Mouse (Mus musculus) forebrain, embryonic 12.5 days (tissue): ENCODE results near the gene Ppp1r21. TPM values are rescaled to one million over a fixed set of nuclear protein-coding genes. Genes with fewer than 3 reads are reported as not detected.

Source experiments
- ATAC-seq: fragments of 200-750 bp; cut with Nextera tagmentation; 2 replicates; pipeline ENCODE4 v1.8.0; 2017; ENCODE audit warnings: moderate TSS enrichment; ENCODE audit not compliant: low FRiP score
- H3K27ac ChIP-seq: fragments of 300-500 bp; sonication (generic); 2 replicates; pipeline ENCODE4 v1.5.1; 2016; ENCODE audit warnings: mild to moderate bottlenecking
- H3K27me3 ChIP-seq: fragments of 300-500 bp; sonication (generic); 2 replicates; pipeline ENCODE4 v1.6.1; 2016; ENCODE audit warnings: mild to moderate bottlenecking
- H3K36me3 ChIP-seq: fragments of 300-500 bp; sonication (generic); replicated peaks from 2 replicates; pipeline ENCODE4 v1.6.1; 2016; ENCODE audit warnings: mild to moderate bottlenecking
- H3K4me1 ChIP-seq: fragments of 300-500 bp; sonication (generic); 2 replicates; pipeline ENCODE4 v1.6.1; 2016
- H3K4me2 ChIP-seq: fragments of 300-500 bp; sonication (generic); 2 replicates; pipeline ENCODE4 v1.6.1; 2016; ENCODE audit warnings: mild to moderate bottlenecking, moderate library complexity
- H3K4me3 ChIP-seq: fragments of 300-500 bp; sonication (generic); replicated peaks from 2 replicates; pipeline ENCODE4 v1.5.1; 2016; ENCODE audit warnings: mild to moderate bottlenecking
- H3K9ac ChIP-seq: fragments of 300-500 bp; sonication (generic); 2 replicates; pipeline ENCODE4 v1.6.1; 2016; ENCODE audit warnings: mild to moderate bottlenecking
- H3K9me3 ChIP-seq: fragments of 300-500 bp; sonication (generic); 2 replicates; pipeline ENCODE4 v1.6.1; 2016
- WGBS: fragments of 180-500 bp; shearing (Covaris S2); methylation state at CpG from one replicate; pipeline ENCODE4 v1.1.7; 2016; 5-methylcytosine and 5-hydroxymethylcytosine counted together
- polyA plus RNA-seq: library from polyadenylated mRNA; unstranded; fragments of >200 nt; fragmentation: Nextera tagmentation; extraction: Ambion mirVana; gene quantifications from 2 replicates; pipeline ENCODE4 v1.2.1, GENCODE M21; 2016

Gene Ppp1r21
- polyA plus RNA-seq, 1 experiment from 2014 or later = 20.8 TPM

DNA sequence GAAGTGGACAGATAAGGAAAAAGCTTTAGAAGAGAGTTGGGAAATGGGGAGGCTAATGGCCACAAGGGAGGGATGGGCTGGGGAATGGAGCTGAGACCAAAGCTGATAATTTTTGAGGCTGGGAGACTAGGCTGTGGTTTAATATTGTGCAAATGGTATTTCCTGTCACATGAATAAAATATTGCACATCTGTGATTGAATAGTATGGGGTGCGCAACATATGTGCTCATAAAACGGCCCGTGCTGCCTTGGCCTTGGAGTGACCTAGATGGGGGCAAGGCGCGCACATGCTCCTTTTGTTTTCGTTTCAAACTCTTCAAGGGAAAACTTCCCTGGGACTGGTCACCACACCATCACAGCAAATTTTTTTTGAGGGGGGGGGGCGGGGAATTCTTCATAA, 96.0 kb downstream of the Ppp1r21 start:
- Histone ChIP-seq H3K36me3 (0 out of 2 replicates have a peak, but pooled peaks cover 5% of the 10 kb centered on the region), H3K27ac (0 out of 2 replicates have a peak overlapping the region, but pooled peaks have one; percentile 6), H3K9me3 (no peaks in the 10 kb centered on the region), H3K4me2 (no peak overlapping the region), H3K27me3 (no peaks in the 10 kb centered on the region), H3K4me1 (peaks cover 30% of the 10 kb centered on the region), H3K9ac (no peak overlapping the region), H3K4me3 (no peak overlapping the region)
- no peak for ATAC-seq
- WGBS = 86% methylated on average over 7 of the region's 7 CpGs

GRCm38 (mm10) chr17:88626347-88626811, 96.5 kb downstream of the Ppp1r21 start:
- Histone ChIP-seq H3K4me2 (no peak overlapping the region), H3K9ac (no peak overlapping the region), H3K4me3 (no peak overlapping the region), H3K27ac (0 out of 2 replicates have a peak overlapping the region, but pooled peaks have one; percentile 6), H3K9me3 (no peaks in the 10 kb centered on the region), H3K36me3 (0 out of 2 replicates have a peak, but pooled peaks cover 5% of the 10 kb centered on the region), H3K4me1 (peaks cover 34% of the 10 kb centered on the region), H3K27me3 (no peaks in the 10 kb centered on the region)
- WGBS = 48% methylated on average over 7 of the region's 7 CpGs
- ATAC-seq = no peak

DNA sequence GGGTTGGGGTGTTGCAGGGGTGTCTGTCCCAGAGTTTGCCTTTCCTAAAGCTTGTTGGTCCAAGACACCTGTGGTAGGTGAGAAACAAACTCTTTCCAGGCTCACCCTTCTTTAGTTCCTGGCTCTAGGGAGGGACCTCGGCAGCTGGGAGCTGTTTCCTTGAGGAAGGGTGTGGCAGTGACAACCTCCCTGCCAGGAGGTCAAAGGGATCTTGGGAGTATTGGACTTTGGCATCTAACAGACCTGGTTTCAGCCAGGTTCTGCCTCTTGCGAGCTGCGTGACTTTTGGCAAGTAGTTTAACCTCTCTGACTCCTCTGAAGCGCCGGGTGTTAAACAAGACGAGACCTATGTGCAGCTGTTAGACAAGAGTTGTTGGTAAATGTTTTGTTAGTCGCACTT, 97.2 kb downstream of the Ppp1r21 start:
- no peak for ATAC-seq
- H3K4me1 ChIP-seq = peaks cover 37% of the 10 kb centered on the region
- no peak overlapping the region for H3K4me2 ChIP-seq
- 86% methylated on average over 7 of the region's 7 CpGs for WGBS
- H3K27ac ChIP-seq = 0 out of 2 replicates have a peak overlapping the region, but pooled peaks have one; percentile 5
- no peak overlapping the region for H3K9ac ChIP-seq
- H3K4me3 ChIP-seq = no peak overlapping the region
- H3K9me3 ChIP-seq = no peaks in the 10 kb centered on the region
- H3K27me3 ChIP-seq = no peaks in the 10 kb centered on the region
- H3K36me3 ChIP-seq = 0 out of 2 replicates have a peak, but pooled peaks cover 1% of the 10 kb centered on the region

DNA sequence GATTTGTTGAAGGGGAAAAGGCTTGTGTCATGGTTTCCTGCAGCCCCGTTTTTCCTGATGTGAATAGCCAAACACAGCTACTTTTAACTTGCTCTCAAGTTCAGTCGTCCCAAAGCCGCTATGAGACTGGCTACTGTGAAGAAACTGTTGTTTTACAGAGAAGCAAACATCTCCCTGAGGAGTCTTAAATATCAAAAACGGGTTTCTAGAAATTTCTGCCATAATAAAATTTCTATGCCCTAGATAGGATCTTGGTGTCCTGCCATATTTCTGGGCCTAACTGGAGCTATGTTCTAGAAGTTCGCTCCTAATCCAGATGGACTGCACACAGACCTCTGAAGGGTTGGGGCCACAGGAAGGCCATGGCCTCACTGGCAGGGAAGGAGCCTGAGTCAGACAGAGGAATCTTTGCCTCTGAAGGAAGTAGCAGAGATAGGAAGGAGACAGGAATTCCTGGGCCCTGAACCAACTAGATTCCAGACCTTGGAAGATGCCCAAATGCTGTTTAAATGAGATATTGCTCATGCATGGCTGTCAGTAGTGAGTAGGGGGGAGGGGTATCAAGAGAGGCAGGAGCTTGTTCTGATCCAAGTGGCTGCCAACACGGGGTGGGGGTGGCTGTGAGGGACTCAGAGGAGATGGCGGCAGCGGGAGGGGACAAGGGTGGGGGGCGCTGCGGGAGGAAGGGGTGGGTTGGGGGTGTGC, 98.9 kb downstream of the Ppp1r21 start:
- H3K9me3 ChIP-seq = no peaks in the 10 kb centered on the region
- H3K36me3 ChIP-seq = no peaks in the 10 kb centered on the region
- ATAC-seq = no peak
- H3K4me3 ChIP-seq = no peak overlapping the region
- 58% methylated on average over 10 of the region's 10 CpGs for WGBS
- no peak overlapping the region for H3K9ac ChIP-seq
- no peak overlapping the region; the same call in 1 of the 2 replicates for H3K4me2 ChIP-seq
- H3K27ac ChIP-seq = 0 out of 2 replicates have a peak overlapping the region, but pooled peaks have one; percentile 2
- H3K4me1 ChIP-seq = peaks cover 37% of the 10 kb centered on the region
- H3K27me3 ChIP-seq = no peaks in the 10 kb centered on the region

DNA sequence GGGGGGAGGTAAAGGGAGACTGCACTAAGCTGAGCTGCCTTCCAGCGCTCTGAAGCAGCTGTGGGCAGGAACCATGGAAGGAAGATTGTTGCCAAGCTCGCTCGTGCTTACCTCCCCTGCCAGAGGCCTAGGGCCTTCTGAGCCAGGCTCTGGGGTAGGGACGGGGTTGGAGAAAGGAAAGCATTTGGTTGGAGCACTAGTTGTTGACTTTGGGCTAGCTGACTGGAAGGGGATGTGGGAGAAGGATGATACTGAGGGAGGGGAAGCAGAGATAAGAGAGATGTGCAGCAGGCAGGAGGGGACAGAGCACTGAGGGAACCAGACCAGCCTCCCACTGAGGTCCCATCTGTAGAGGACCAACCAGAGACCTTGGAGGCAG, 99.5 kb downstream of the Ppp1r21 start:
- 35% methylated on average over 4 of the region's 4 CpGs for WGBS
- no peak for ATAC-seq
- Histone ChIP-seq H3K36me3 (no peaks in the 10 kb centered on the region), H3K27me3 (no peaks in the 10 kb centered on the region), H3K4me3 (no peak overlapping the region), H3K9me3 (no peaks in the 10 kb centered on the region), H3K4me1 (peaks cover 37% of the 10 kb centered on the region), H3K4me2 (no peak overlapping the region; the same call in 1 of the 2 replicates), H3K9ac (no peak overlapping the region), H3K27ac (peak overlapping the region; percentile 84; the same call in 1 of the 2 replicates)

DNA sequence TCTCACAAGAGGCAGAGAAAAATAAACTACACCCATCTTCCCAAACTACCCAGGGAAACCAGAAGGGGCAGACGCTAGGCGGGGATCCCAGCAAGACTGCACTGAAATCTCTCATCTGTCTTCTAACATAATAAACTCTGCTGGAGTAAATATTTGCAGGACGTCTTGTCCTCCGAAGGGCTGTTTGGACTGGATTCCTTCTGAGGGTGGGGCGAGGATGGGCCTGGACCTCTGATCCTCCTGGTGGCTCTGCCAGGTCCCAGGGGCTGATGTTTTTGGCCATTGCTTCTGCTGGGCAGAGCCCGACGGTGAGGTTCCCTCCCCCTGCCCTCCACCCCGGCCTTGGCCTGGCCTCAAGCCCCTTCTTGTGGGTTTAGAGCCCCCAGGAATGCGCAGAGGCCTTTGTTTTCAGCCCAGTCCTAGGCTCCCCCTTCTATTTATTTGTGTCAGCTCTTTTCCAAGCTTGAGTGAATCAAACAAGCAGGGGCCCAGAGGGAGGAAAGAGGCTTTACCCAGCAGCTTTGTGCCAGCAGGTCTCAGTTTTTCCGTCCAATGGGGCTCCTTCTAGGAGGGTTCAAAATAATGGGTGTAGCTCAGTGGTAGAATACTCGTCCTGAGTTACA, 100.1 kb downstream of the Ppp1r21 start:
- no peak overlapping the region for H3K4me2 ChIP-seq

DNA sequence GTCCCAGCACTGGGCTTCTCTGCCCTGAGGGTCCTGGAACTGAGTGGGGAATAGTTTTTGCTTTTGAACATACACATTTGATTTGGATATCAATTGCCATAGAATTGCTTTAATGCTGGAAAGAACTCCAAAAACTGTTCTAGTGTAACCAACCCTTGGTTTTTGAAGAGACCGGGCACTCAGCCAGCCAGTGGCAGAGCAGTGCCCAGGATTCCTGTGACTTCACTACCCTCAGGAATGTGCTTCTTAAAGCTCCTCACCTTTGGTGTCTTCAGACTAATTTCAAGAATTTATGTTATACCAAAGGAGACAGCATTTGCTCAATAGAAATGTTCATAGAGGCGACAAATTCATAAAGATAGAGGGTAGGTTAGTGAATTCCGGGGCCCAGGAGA, 100.6 kb downstream of the Ppp1r21 start:
- Histone ChIP-seq H3K27me3 (no peaks in the 10 kb centered on the region), H3K4me3 (no peak overlapping the region), H3K4me2 (no peak overlapping the region), H3K9me3 (no peaks in the 10 kb centered on the region), H3K9ac (no peak overlapping the region), H3K36me3 (no peaks in the 10 kb centered on the region), H3K4me1 (peaks cover 37% of the 10 kb centered on the region), H3K27ac (peak overlapping the region; percentile 84)
- WGBS = 69% methylated on average over 3 of the region's 3 CpGs
- peak; percentile 33; the same call in 1 of the 2 replicates for ATAC-seq

More for the DNA sequence above, 100.1 kb downstream of the Ppp1r21 start:
- Histone ChIP-seq H3K4me3 (no peak overlapping the region), H3K36me3 (no peaks in the 10 kb centered on the region), H3K27ac (peak overlapping the region; percentile 84), H3K27me3 (no peaks in the 10 kb centered on the region), H3K4me1 (peaks cover 37% of the 10 kb centered on the region), H3K9me3 (no peaks in the 10 kb centered on the region), H3K9ac (peak overlapping the region; percentile 25; the same call in 1 of the 2 replicates)
- 12% methylated on average over 11 of the region's 11 CpGs for WGBS
- ATAC-seq = peak; percentile 76

DNA sequence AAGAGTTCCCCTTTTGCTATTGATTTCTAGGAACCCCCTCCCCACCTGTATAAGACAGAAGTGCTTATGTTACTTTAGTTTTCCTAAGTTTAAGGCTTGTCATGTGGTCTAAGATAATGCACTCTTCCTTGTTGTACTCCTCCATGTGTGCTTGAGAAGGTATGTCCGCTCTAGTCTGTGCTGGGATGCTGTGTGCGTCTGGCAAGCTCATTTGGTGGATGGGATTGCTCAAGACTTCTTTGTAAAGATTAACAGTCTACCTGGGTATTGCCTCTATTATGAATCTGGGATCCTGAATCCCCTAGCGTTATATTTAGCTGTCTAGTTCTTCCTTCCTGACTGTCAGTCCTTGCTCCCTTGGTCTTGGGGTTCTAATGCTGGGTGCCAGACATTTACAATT, 102.7 kb downstream of the Ppp1r21 start:
- Histone ChIP-seq H3K4me1 (peaks cover 28% of the 10 kb centered on the region), H3K27me3 (no peaks in the 10 kb centered on the region), H3K27ac (no peak overlapping the region), H3K4me3 (no peak overlapping the region), H3K9me3 (no peaks in the 10 kb centered on the region), H3K4me2 (no peak overlapping the region), H3K36me3 (no peaks in the 10 kb centered on the region), H3K9ac (no peak overlapping the region)
- 99% methylated on average over 3 of the region's 3 CpGs for WGBS
- no peak for ATAC-seq

GRCm38 (mm10) chr17:88636076-88636475, 106.2 kb downstream of the Ppp1r21 start:
- Histone ChIP-seq H3K4me1 (peaks cover 5% of the 10 kb centered on the region; the same call in 1 of the 2 replicates), H3K27ac (no peak overlapping the region), H3K36me3 (no peaks in the 10 kb centered on the region), H3K9me3 (no peaks in the 10 kb centered on the region), H3K27me3 (no peaks in the 10 kb centered on the region), H3K4me3 (no peak overlapping the region), H3K9ac (no peak overlapping the region), H3K4me2 (no peak overlapping the region)
- no peak for ATAC-seq
- WGBS = 87% methylated on average over 14 of the region's 14 CpGs

- Histone ChIP-seq H3K4me1 (peaks cover under 1% of the 10 kb centered on the region; the same call in 1 of the 2 replicates), H3K27me3 (no peaks in the 10 kb centered on the region), H3K27ac (no peak overlapping the region), H3K4me3 (no peak overlapping the region), H3K4me2 (no peak overlapping the region), H3K9ac (no peak overlapping the region), H3K9me3 (no peaks in the 10 kb centered on the region), H3K36me3 (no peaks in the 10 kb centered on the region)
- no peak for ATAC-seq
- 63% methylated on average over 12 of the region's 12 CpGs for WGBS
Measured at GRCm38 (mm10) chr17:88636587-88636986, 106.7 kb downstream of the Ppp1r21 start.
